20 mouse cellular contexts compared by ENCODE assay signal in the genomic region with DNA sequence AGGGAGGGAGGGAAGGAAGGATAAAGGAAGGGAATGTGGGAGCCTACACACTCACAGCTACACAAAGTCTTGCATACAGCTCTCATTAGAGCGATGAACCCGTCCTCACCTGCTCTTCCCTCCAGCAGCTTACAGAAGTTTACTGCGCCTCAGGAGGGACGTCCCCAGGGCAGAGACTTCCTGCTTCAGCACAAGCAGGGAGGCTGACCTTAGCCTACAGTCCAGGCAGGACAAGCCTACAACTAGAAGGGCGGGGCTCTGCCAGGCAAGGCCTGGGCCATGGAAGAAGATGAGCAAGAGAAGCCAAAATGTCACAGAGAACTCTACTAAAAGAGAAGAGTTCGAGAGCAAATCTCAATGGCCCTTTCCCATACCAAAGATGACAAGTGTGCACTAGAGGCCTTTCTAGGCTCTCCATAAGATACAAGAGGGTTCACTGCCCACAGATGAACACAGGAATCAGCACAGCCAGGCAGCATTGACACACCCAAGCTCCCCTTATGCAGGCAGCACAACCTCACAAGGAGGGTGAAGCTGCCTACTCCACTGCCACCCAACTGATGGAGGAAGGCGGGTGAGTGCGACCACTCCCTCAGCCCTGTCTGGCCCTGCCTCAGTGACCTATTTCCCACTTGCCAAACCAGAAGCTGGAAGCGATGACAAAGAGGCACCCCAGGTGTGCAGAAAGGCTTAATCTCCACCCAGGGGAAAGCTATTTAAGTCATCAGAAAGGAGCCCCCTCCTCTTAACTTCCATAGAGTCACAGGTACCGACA. TPM values are rescaled to one million over a fixed set of nuclear protein-coding genes. Genes with fewer than 3 reads are reported as not detected.
A peak's percentile ranks its signal among the peaks of the same experiment; 100 is the strongest.
DNase-seq lines count a peak whose midpoint lies in the region; ATAC-seq and TF ChIP-seq lines count a peak whose summit lies in the region.
"Had no signal": no experiment of that assay in that cellular context is flagged by ENCODE, and none has a peak within 500 bp of the region (broad histone marks: within the 10 kb centered on the region; RNA-seq: fewer than 3 reads in every experiment).

No protein-coding gene starts in this region.

- no peak for TF ChIP-seq EP300 in CH12.LX (IDR thresholded peaks at IDR 0.05; ENCODE audit: low read length)
- no peak for TF ChIP-seq EP300 in liver, postnatal 0 days (IDR thresholded peaks at IDR 0.05; ENCODE audit: low read depth)

- no peak overlapping the region for H3K4me2 ChIP-seq in midbrain, embryonic 11.5 days
- H3K4me2 ChIP-seq in midbrain, embryonic 13.5 days (replicated peaks): no peak overlapping the region
- peak overlapping the region; percentile 51 for H3K4me2 ChIP-seq in CH12.LX (ENCODE audit: insufficient read depth, low read depth, poor library complexity, severe bottlenecking)
- H3K4me2 ChIP-seq in intestine, postnatal 0 days (replicated peaks; ENCODE audit: low read depth): no peak overlapping the region; the same call in 1 of the 2 replicates
- no peak overlapping the region for H3K4me2 ChIP-seq in liver, postnatal 0 days (ENCODE audit: low read depth, low read length)
- H3K4me2 ChIP-seq: liver, embryonic 15.5 days had no signal

- TF ChIP-seq POLR2A in CH12.LX (IDR thresholded peaks at IDR 0.05; ENCODE audit: low read depth, low read length): no peak

- peaks cover 40% of the 10 kb centered on the region for H3K79me2 ChIP-seq in CH12.LX (replicated peaks; ENCODE audit: control insufficient read depth, extremely low read depth, insufficient read depth, poor library complexity, severe bottlenecking)

- in situ Hi-C loops in CH12.LX (cut with MboI; ENCODE audit: low pct_ligation_motif_present, low pct_unique_long_range_greater_than_20kb, low sequenced_read_pairs): no loop called here

- peaks cover 2% of the 10 kb centered on the region; the same call in 1 of the 2 replicates for H3K4me1 ChIP-seq in midbrain, embryonic 11.5 days (ENCODE audit: control insufficient read depth, insufficient read depth, low read length)
- H3K4me1 ChIP-seq in midbrain, embryonic 13.5 days (replicated peaks): peaks cover 20% of the 10 kb centered on the region
- peaks cover 33 to 77% of the 10 kb centered on the region in 2 experiments for H3K4me1 ChIP-seq in CH12.LX (ENCODE audit: control insufficient read depth in 1 of 2, insufficient read depth in 2 of 2)
- H3K4me1 ChIP-seq in intestine, postnatal 0 days (replicated peaks; ENCODE audit: control insufficient read depth, insufficient read depth, low read length): peaks cover 4% of the 10 kb centered on the region
- peaks cover 21% of the 10 kb centered on the region; the same call in 1 of the 2 replicates for H3K4me1 ChIP-seq in liver, postnatal 0 days (ENCODE audit: insufficient read depth)

- dilution Hi-C loops in CH12.LX (cut with MboI; ENCODE audit: extremely low pct_ligation_motif_present, extremely low pct_unique_long_range_greater_than_20kb, low sequenced_read_pairs): no loop called here

- no peak overlapping the region for H3K4me3 ChIP-seq in midbrain, embryonic 11.5 days (ENCODE audit: low read depth, low read length)
- no peak overlapping the region for H3K4me3 ChIP-seq in midbrain, embryonic 13.5 days (replicated peaks)
- peak overlapping the region in 2 of 3 experiments; percentile 30 to 47 for H3K4me3 ChIP-seq in CH12.LX (replicated peaks in 1 of 3; ENCODE audit: low read depth in 2 of 3, low read length in 2 of 3, poor library complexity in 1 of 3)
- H3K4me3 ChIP-seq in intestine, postnatal 0 days (ENCODE audit: low read depth, low read length): no peak overlapping the region
- no peak overlapping the region for H3K4me3 ChIP-seq in liver, postnatal 0 days (ENCODE audit: low read depth, low read length)
- H3K4me3 ChIP-seq: embryonic facial prominence, embryonic 10.5 days; liver, embryonic 15.5 days had no signal

- TF ChIP-seq CTCF in CH12.LX (conservative IDR thresholded peaks at IDR 0.05 in 1 of 2, IDR thresholded peaks at IDR 0.05 in 1 of 2; ENCODE audit: low read depth in 2 of 2, low read length in 2 of 2): no peak
- TF ChIP-seq CTCF in intestine, postnatal 0 days (IDR thresholded peaks at IDR 0.05; ENCODE audit: low read depth): no peak
- no peak for TF ChIP-seq CTCF in liver, postnatal 0 days (IDR thresholded peaks at IDR 0.05; ENCODE audit: low read depth)

- TF ChIP-seq RAD21 in CH12.LX (IDR thresholded peaks at IDR 0.05; ENCODE audit: low read depth, low read length): no peak; the same call in 1 of the 2 replicates

- no peaks in the 10 kb centered on the region for H3K27me3 ChIP-seq in midbrain, embryonic 11.5 days (ENCODE audit: control insufficient read depth, insufficient read depth, low read length)
- peaks cover 8% of the 10 kb centered on the region for H3K27me3 ChIP-seq in midbrain, embryonic 13.5 days
- no peaks in the 10 kb centered on the region for H3K27me3 ChIP-seq in CH12.LX (replicated peaks)
- no peaks in the 10 kb centered on the region for H3K27me3 ChIP-seq in intestine, postnatal 0 days (replicated peaks; ENCODE audit: control insufficient read depth, insufficient read depth, low read length)
- H3K27me3 ChIP-seq in liver, postnatal 0 days (ENCODE audit: insufficient read depth, low read length): no peaks in the 10 kb centered on the region
- H3K27me3 ChIP-seq: liver, embryonic 15.5 days had no signal

- peak; percentile 26 for DNase-seq in midbrain, embryonic 11.5 days (ENCODE audit: low spot score, missing footprints)
- DNase-seq in CH12.LX (ENCODE audit: extremely low read depth): peak; percentile 65
- DNase-seq in thymus, postnatal 0 days (ENCODE audit: low spot score): peak; percentile 32
- DNase-seq in natural killer cell, adult 2 months (ENCODE audit: low spot score in 2 of 2): no peak
- DNase-seq in adrenal gland, adult 2 months: no peak
- no peak for DNase-seq in liver, postnatal 0 days
- DNase-seq: adrenal gland, adult 8-10 months; cerebellum, postnatal 14 days; gastrocnemius, postnatal 36 days; right cerebral cortex, postnatal 14 days had no signal

- no peak overlapping the region for H3K27ac ChIP-seq in midbrain, embryonic 11.5 days (ENCODE audit: low read depth, low read length)
- H3K27ac ChIP-seq in midbrain, embryonic 13.5 days: no peak overlapping the region
- H3K27ac ChIP-seq in CH12.LX (ENCODE audit: insufficient read depth, low read depth): peak overlapping the region; percentile 53
- peak overlapping the region; percentile 41; the same call in 1 of the 2 replicates for H3K27ac ChIP-seq in intestine, postnatal 0 days (ENCODE audit: low read depth, low read length)
- no peak overlapping the region for H3K27ac ChIP-seq in liver, postnatal 0 days (ENCODE audit: low read depth)
- H3K27ac ChIP-seq: embryonic facial prominence, embryonic 10.5 days; liver, embryonic 15.5 days had no signal

- 76% methylated on average over 10 of the region's 10 CpGs for WGBS in midbrain, embryonic 11.5 days
- WGBS in midbrain, embryonic 13.5 days: 79% methylated on average over 10 of the region's 10 CpGs
- 57% methylated on average over 10 of the region's 10 CpGs for WGBS in intestine, postnatal 0 days
- 57% methylated on average over 9 of the region's 10 CpGs for WGBS in liver, postnatal 0 days (ENCODE audit: insufficient replicate concordance)

- H3K36me3 ChIP-seq in midbrain, embryonic 11.5 days (ENCODE audit: control insufficient read depth, insufficient read depth, low read length): no peaks in the 10 kb centered on the region
- H3K36me3 ChIP-seq in midbrain, embryonic 13.5 days: no peaks in the 10 kb centered on the region
- H3K36me3 ChIP-seq in CH12.LX (replicated peaks in 1 of 2; ENCODE audit: control insufficient read depth in 1 of 2, insufficient read depth in 1 of 2, low read length in 1 of 2): peaks cover 39 to 58% of the 10 kb centered on the region in 2 experiments
- peaks cover 18% of the 10 kb centered on the region for H3K36me3 ChIP-seq in intestine, postnatal 0 days (ENCODE audit: control insufficient read depth, insufficient read depth)
- peaks cover 19% of the 10 kb centered on the region for H3K36me3 ChIP-seq in liver, postnatal 0 days (replicated peaks; ENCODE audit: insufficient read depth, low read length)

- no peak overlapping the region for H3K9ac ChIP-seq in midbrain, embryonic 11.5 days (ENCODE audit: low read length)
- no peak overlapping the region for H3K9ac ChIP-seq in midbrain, embryonic 13.5 days (replicated peaks)
- peak overlapping the region; percentile 16; the same call in 1 of the 2 replicates for H3K9ac ChIP-seq in CH12.LX (ENCODE audit: insufficient read depth, low read depth)
- H3K9ac ChIP-seq in intestine, postnatal 0 days (ENCODE audit: low read depth, low read length): no peak overlapping the region
- no peak overlapping the region for H3K9ac ChIP-seq in liver, postnatal 0 days (replicated peaks)
- H3K9ac ChIP-seq: liver, embryonic 15.5 days had no signal

- no peaks in the 10 kb centered on the region for H3K9me3 ChIP-seq in midbrain, embryonic 11.5 days (ENCODE audit: control insufficient read depth, low read length)
- no peaks in the 10 kb centered on the region for H3K9me3 ChIP-seq in midbrain, embryonic 13.5 days
- H3K9me3 ChIP-seq in CH12.LX (replicated peaks; ENCODE audit: low read length): no peaks in the 10 kb centered on the region
- no peaks in the 10 kb centered on the region for H3K9me3 ChIP-seq in intestine, postnatal 0 days (ENCODE audit: control insufficient read depth)
- H3K9me3 ChIP-seq in liver, postnatal 0 days (ENCODE audit: low read length): no peaks in the 10 kb centered on the region
- H3K9me3 ChIP-seq: embryonic facial prominence, embryonic 10.5 days; liver, embryonic 15.5 days had no signal

- no peak for ATAC-seq in midbrain, embryonic 11.5 days (ENCODE audit: low FRiP score)
- ATAC-seq in midbrain, embryonic 13.5 days: no peak
- peak; percentile 58 for ATAC-seq in intestine, postnatal 0 days
- no peak for ATAC-seq in liver, postnatal 0 days

RNA-seq across cellular contexts. Expression of a gene that starts 5.2 kb away (rescaled TPM):
- polyA plus RNA-seq in midbrain, embryonic 11.5 days (2014; fragmentation: Nextera tagmentation; extraction: Ambion mirVana): 8.7 and 9.1 TPM in 2 replicates
- polyA plus RNA-seq in midbrain, embryonic 13.5 days (2015; fragmentation: Nextera tagmentation; extraction: Ambion mirVana): 5.4 and 6.3 TPM in 2 replicates
- total RNA-seq in CH12.LX (2012; rRNA removed): 16.8 and 27.2 TPM in 2 replicates
- total RNA-seq in CH12.LX (2014; rRNA removed): 25.2 and 26.0 TPM in 2 replicates
- polyA plus RNA-seq in CH12.LX (2012; ENCODE audit: insufficient read length, low read depth): 30.0 and 31.6 TPM in 2 replicates
- 24.3 and 26.1 TPM in 2 replicates for polyA plus RNA-seq in intestine, postnatal 0 days (2015; fragmentation: Nextera tagmentation; extraction: Ambion mirVana)
- 21.6 and 22.8 TPM in 2 replicates for polyA plus RNA-seq in thymus, postnatal 0 days (2015; fragmentation: Nextera tagmentation; extraction: Ambion mirVana)
- 10 to 100 TPM; 28.4 to 31.2 TPM for total RNA-seq in adrenal gland, adult 2 months (2021)
- 22.4 and 29.7 TPM in 2 replicates for polyA plus RNA-seq in adrenal gland, adult 2 months (2012; rRNA removed)
- polyA plus RNA-seq in liver, postnatal 0 days (2015; fragmentation: Nextera tagmentation; extraction: Ambion mirVana): 7.8 and 8.8 TPM in 2 replicates

RNA-seq across cellular contexts. Expression of a gene that starts 28.4 kb away (rescaled TPM):
- polyA plus RNA-seq in midbrain, embryonic 11.5 days (2014; fragmentation: Nextera tagmentation; extraction: Ambion mirVana): not detected in 2 replicates
- polyA plus RNA-seq in midbrain, embryonic 13.5 days (2015; fragmentation: Nextera tagmentation; extraction: Ambion mirVana): 0.08 TPM in 1 of 2 replicates, not detected in the other
- total RNA-seq in CH12.LX (2012; rRNA removed) (0.04 TPM in 1 of 2 replicates, not detected in the other), CH12.LX (2014; rRNA removed) (0.44 TPM in 1 of 2 replicates, not detected in the other)
- 0.52 and 0.66 TPM in 2 replicates for polyA plus RNA-seq in CH12.LX (2012; ENCODE audit: insufficient read length, low read depth)
- 0.05 TPM in 1 of 2 replicates, not detected in the other for polyA plus RNA-seq in intestine, postnatal 0 days (2015; fragmentation: Nextera tagmentation; extraction: Ambion mirVana)
- polyA plus RNA-seq in thymus, postnatal 0 days (2015; fragmentation: Nextera tagmentation; extraction: Ambion mirVana): 2.8 and 3.9 TPM in 2 replicates
- total RNA-seq in adrenal gland, adult 2 months (2021): not detected
- not detected in 2 replicates for polyA plus RNA-seq in adrenal gland, adult 2 months (2012; rRNA removed)
- polyA plus RNA-seq in liver, postnatal 0 days (2015; fragmentation: Nextera tagmentation; extraction: Ambion mirVana): 0.04 and 0.06 TPM in 2 replicates
- total RNA-seq: adrenal gland, adult 8-10 months; gastrocnemius, postnatal 36 days had no signal
- polyA plus RNA-seq: embryonic facial prominence, embryonic 10.5 days; frontal cortex, adult 2 months; heart, embryonic 14.5 days; hindbrain, embryonic 11.5 days; kidney, embryonic 14.5 days; liver, embryonic 15.5 days; macrophage; stomach, embryonic 16.5 days had no signal

RNA-seq across cellular contexts. Expression of a gene that starts 47.8 kb away (rescaled TPM):
- 103 and 113 TPM in 2 replicates for polyA plus RNA-seq in midbrain, embryonic 11.5 days (2014; fragmentation: Nextera tagmentation; extraction: Ambion mirVana)
- 135 and 136 TPM in 2 replicates for polyA plus RNA-seq in midbrain, embryonic 13.5 days (2015; fragmentation: Nextera tagmentation; extraction: Ambion mirVana)
- total RNA-seq in CH12.LX (2012; rRNA removed) (34.0 and 36.1 TPM in 2 replicates), CH12.LX (2014; rRNA removed) (82.2 and 83.2 TPM in 2 replicates)
- polyA plus RNA-seq in CH12.LX (2012; ENCODE audit: insufficient read length, low read depth): 45.7 and 55.1 TPM in 2 replicates
- 59.7 and 61.9 TPM in 2 replicates for polyA plus RNA-seq in intestine, postnatal 0 days (2015; fragmentation: Nextera tagmentation; extraction: Ambion mirVana)
- 104 and 113 TPM in 2 replicates for polyA plus RNA-seq in thymus, postnatal 0 days (2015; fragmentation: Nextera tagmentation; extraction: Ambion mirVana)
- 10 to 100 TPM; 45.0 to 46.3 TPM for total RNA-seq in adrenal gland, adult 2 months (2021)
- polyA plus RNA-seq in adrenal gland, adult 2 months (2012; rRNA removed): 32.6 and 44.9 TPM in 2 replicates
- 41.3 and 41.4 TPM in 2 replicates for polyA plus RNA-seq in liver, postnatal 0 days (2015; fragmentation: Nextera tagmentation; extraction: Ambion mirVana)

Comparison
In these comparisons a context has a peak if more than half of its experiments do, and no peak if none do; other contexts are left out.
1. DNase-seq: peak in midbrain, embryonic 11.5 days (single experiment), CH12.LX (single experiment) and thymus, postnatal 0 days (single experiment); none in natural killer cell, adult 2 months (0 of 2), adrenal gland, adult 2 months (single experiment) and liver, postnatal 0 days (single experiment).
2. H3K27ac ChIP-seq: peak in CH12.LX (single experiment) and intestine, postnatal 0 days (single experiment); none in midbrain, embryonic 11.5 days (single experiment), midbrain, embryonic 13.5 days (single experiment) and liver, postnatal 0 days (single experiment).
3. H3K4me3 ChIP-seq: peak in CH12.LX (2 of 3); none in midbrain, embryonic 11.5 days (single experiment), midbrain, embryonic 13.5 days (single experiment), intestine, postnatal 0 days (single experiment) and liver, postnatal 0 days (single experiment).